Mouse (Mus musculus) monocyte, adult 5-6 weeks (primary cell): ENCODE results near the gene AI464131. TPM values are rescaled to one million over a fixed set of nuclear protein-coding genes. Genes with fewer than 3 reads are reported as not detected.

Experiments
- ATAC-seq: fragments of 153-309, 156-312 bp; replicated peaks from 2 replicates; pipeline ENCODE4 v1.8.0; 2017; ENCODE audit warnings: mild to moderate bottlenecking; ENCODE audit not compliant: low TSS enrichment, insufficient number of reproducible peaks, severe bottlenecking, poor library complexity, low FRiP score
- total RNA-seq: library from RNA; stranded (forward); fragments of 200-1000, 200-491, 200-594 nt; gene quantifications from 3 replicates; pipeline ENCODE4 v1.2.3, GENCODE M21; 2017

The AI464131 gene
- 0.21 TPM in 1 of 3 replicates, not detected in the others for total RNA-seq

DNA sequence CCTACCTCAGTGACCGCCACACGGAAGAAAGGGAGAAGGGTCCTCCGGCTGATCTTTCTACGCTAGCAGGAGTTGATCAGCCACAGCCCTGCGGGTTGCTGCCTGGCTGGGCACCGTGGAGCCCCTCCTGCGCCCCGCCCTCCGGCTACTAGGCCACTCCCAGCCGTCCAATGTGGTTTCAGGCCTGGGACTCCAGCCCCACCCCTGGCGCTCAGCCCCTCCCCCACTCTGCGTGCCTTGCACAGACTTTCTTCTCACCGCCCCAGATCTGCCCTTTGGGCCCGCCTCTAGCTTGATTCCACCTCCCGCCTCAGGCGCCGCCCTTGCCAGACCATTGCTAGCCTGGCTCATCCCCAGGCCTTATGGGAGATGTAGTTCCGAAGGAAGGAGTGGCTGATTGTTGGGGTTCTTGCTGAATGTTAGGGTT is at the start of gene AI464131:
Gene AI464131 (minus strand): TSS at position 91 of the 427 bp plus-strand sequence.
- ATAC-seq: peak; percentile 65

GRCm38 (mm10) chr4:41552529-41552928 is 49.7 kb upstream of the AI464131 start:
- peak; percentile 70 for ATAC-seq

DNA sequence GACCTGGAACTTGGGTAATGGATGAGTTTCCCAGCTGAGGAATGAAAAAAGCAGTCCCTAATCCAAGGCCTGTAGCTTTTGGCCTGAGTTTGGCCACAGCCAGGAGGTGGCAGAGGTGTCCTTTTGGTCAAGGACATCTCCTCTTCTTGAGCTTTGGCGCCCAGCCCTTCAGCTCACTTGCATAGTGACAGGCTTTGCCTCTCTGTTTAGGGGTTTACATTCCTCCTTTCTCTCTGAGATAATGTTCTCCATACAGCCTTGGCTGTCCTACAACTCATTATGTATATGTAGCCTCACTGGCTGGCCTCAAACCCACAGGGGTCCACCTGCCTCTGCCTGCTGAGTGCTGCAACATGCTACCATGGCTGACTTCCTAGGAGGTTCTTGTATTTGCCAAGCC is 44.2 kb upstream of the AI464131 start:
- ATAC-seq: no peak

DNA sequence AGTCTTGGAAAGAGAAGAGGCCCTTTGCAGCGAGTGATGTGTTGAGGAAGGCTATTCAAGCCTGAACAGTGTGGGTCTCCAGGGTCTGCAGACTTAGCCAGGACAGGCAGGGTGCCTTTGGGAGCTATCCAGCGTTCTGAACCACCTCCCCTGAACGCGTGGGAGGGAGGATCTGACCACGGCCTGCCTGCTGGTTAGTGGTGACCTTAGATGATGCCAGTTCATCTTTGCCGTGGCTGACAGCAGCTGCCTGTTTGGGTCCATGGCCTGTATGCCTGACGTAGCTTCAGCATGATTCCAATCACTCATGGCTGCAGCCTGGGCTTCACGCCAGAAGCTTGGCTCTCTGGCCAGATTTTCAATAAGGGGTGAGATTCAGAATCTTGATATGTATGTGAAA is 43.1 kb upstream of the AI464131 start:
- ATAC-seq: no peak

DNA sequence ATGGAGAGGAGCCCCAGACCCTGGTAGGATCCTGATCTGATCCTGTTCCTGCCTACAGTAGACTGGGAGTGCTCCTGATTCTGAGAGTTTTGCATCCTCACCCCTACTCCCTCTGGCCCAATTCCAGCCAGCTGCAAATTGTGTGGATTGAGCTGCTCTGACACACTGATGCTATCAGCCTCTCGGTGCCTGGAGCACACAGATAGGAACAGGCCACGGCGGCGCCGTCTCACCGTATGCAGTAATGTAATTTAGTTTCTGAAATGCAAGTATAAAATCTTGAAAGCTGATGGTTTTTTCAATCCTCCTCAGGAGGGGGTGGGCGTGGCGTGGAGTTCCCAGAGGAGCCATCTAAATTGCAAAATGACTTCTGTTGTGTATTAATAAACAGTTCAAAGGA is 39.3 kb upstream of the AI464131 start:
- ATAC-seq: no peak

DNA sequence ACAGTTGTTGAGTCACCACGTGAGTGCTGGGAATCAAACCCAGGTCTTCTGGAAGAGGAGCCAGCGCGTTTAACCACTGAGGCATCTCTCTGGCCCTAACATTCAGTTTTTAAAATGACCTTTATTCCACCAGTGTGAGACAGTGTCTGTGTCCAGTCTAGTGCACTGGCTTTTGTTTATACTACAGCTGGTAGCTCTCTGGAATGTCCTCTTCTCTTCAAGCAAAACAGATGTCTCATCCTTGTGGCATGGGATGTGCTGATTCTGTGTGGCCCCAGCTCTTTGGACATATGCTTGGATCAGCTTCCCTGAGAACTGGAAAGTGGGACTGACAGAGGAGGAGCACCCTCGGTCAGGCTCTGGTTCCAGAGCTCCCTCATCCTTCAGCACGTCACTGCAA is 32.0 kb upstream of the AI464131 start:
- ATAC-seq: no peak

- no peak for ATAC-seq
These were observed 29.5 kb upstream of the AI464131 start for GRCm38 (mm10) chr4:41532420-41532819.

DNA sequence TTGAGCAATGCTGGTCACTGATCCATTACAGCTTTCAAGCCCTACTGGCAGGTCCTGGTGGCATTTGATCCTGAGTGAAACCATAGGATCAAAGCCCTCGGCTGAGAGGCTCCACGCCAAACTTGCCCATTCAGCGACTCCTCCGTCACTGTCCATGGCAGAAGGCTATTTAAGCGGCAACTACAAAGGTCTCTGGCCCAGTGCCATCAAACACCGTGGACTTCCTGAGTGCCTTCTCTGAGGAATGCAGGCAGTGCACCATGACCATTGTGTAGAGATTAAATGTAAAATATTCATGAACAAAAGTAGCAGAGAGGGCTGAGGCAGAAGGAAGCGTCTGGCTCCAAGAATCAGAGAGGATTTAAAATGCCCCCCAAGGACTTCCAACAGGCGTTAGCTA is 25.1 kb upstream of the AI464131 start:
- no peak for ATAC-seq

GRCm38 (mm10) chr4:41527076-41527475 is 24.2 kb upstream of the AI464131 start:
- no peak for ATAC-seq

GRCm38 (mm10) chr4:41526553-41526952 is 23.7 kb upstream of the AI464131 start:
- no peak for ATAC-seq

DNA sequence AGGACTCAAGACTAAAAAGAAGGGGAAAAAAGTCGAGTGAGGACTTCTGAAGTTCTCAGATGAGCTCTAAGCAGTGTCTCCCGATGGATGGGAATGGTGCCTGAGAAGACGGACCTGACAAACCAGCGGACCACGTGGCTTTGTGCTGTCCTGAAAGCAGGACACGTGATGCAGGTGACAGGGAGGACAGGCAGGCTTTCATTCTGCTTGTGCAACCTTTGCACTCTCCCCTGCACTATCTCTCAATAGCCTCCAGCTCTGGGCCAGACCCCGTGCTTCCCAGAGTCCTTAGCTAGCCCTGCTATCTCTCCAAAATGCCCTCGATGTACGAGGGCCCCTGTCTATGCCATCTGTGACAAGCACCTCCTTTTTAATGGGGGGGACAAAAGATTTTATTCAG is 22.0 kb upstream of the AI464131 start:
- no peak for ATAC-seq

- ATAC-seq: no peak
These were observed 21.0 kb upstream of the AI464131 start for GRCm38 (mm10) chr4:41523839-41524238.

GRCm38 (mm10) chr4:41522788-41523187 is 19.9 kb upstream of the AI464131 start:
- ATAC-seq: no peak

DNA sequence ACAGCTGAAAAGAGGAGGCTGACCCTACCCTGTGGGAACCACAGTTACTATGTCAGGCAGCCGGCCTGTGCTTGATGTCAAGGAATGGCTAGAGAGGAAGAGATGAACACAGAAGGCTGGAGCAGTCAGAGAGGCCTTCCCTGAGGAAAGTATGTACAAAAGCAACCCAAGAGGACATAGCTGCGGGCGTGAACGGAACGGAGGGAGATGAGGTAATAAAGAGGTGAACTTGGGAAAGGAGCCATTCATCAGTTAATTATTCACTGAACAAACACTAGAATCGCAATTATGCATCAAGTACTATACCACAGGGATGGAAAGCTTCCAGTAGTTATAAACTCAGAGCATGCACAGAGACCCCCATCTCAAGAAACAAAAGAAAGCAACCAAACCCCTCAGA is 19.3 kb upstream of the AI464131 start:
- ATAC-seq: no peak

- no peak for ATAC-seq
These were observed 17.8 kb upstream of the AI464131 start for GRCm38 (mm10) chr4:41520641-41521040.

- ATAC-seq: no peak
These were observed 16.3 kb upstream of the AI464131 start for GRCm38 (mm10) chr4:41519195-41519594.

DNA sequence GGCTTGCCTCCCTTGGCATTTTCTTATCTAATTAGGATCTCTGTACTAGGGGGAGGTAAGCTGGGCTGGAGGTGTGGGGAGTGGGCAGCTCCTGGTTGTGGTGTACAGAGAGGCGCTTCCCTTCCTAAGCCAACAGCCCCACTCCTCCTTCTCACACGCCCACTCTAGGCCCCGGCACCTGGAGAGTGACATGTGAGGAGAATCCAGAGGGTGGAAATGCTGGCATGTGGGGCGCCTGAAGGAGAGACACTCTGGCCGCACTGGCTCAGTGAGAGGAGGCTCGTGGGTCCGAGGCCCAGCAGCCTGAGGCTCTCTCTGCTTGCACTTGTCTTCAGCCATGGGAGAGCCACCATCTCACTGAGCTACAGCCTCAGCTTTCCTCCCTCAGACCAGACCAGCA is 15.5 kb upstream of the AI464131 start:
- no peak for ATAC-seq

DNA sequence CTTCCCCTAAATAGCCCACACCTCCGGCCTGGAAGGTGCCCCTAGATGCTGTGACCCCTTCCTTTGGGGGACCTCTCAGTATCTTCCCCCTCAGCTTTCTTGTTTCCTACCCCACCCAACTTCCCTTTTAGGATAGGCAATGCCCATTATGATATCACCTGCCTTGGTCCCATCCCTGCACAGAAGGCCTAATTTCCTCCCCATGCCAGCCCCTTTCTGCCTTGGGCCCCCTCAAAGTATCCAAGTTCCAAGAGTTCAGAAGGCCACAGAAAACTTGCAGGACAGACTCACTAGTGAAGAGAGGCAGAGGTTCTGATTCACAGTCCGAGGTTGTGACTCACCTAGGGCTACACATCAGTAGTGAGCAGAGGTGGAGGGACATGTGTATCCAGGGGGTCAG is 14.4 kb upstream of the AI464131 start, which contains the start of gene 1110017D15Rik:
Gene 1110017D15Rik (minus strand): TSS at position 101 of the 400 bp plus-strand sequence.
- no peak for ATAC-seq

GRCm38 (mm10) chr4:41513714-41514113 is 10.8 kb upstream of the AI464131 start:
- no peak for ATAC-seq

- no peak for ATAC-seq
These were observed 10.4 kb upstream of the AI464131 start for GRCm38 (mm10) chr4:41513309-41513708.

DNA sequence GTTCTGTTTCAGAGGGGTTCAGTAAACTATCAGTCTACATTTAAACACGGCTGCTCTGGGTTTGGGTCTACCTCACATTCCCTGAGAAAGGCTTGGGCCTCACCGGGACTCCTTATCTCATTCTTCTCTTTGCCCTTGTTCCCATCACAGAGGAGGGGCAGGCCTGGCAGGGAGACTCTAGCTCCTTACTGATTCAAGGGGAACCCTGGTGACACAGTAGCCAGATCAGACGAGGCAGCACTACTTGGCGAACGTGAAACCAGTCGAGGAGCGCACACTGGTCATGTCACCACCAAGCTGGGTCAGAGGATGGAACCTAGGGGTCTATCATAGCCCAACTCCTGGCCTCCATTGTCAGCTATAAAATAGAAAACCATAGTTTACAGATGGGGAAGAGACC is 5.1 kb upstream of the AI464131 start:
- ATAC-seq: no peak
